Mouse (Mus musculus) hindbrain, embryonic 12.5 days (tissue): Measurements from ENCODE around the gene Ppdpf. TPM values are rescaled to one million over a fixed set of nuclear protein-coding genes. Genes with fewer than 3 reads are reported as not detected.
"Not testable (repeated sequence)": the region's sequence is repeated elsewhere in the genome, so short reads cannot be mapped to it uniquely, and the experiment has no call there.

ENCODE experiments used
- ATAC-seq: fragments of 200-750 bp; cut with Nextera tagmentation; 2 replicates; pipeline ENCODE4 v1.8.0; 2017; ENCODE audit warnings: moderate TSS enrichment; ENCODE audit not compliant: low FRiP score
- H3K27ac ChIP-seq: fragments of 300-500 bp; sonication (generic); 2 replicates; pipeline ENCODE4 v1.5.1; 2016; ENCODE audit warnings: mild to moderate bottlenecking
- H3K27me3 ChIP-seq: fragments of 300-500 bp; sonication (generic); 2 replicates; pipeline ENCODE4 v1.6.1; 2016; ENCODE audit warnings: mild to moderate bottlenecking
- H3K36me3 ChIP-seq: fragments of 300-500 bp; sonication (generic); 2 replicates; pipeline ENCODE4 v1.6.1; 2016; ENCODE audit warnings: mild to moderate bottlenecking
- H3K4me1 ChIP-seq: fragments of 300-500 bp; sonication (generic); 2 replicates; pipeline ENCODE4 v1.6.1; 2016
- H3K4me2 ChIP-seq: fragments of 300-500 bp; sonication (generic); replicated peaks from 2 replicates; pipeline ENCODE4 v1.6.1; 2016; ENCODE audit warnings: mild to moderate bottlenecking
- H3K4me3 ChIP-seq: fragments of 300-500 bp; sonication (generic); 2 replicates; pipeline ENCODE4 v1.5.1; 2016; ENCODE audit warnings: mild to moderate bottlenecking
- H3K9ac ChIP-seq: fragments of 300-500 bp; sonication (generic); 2 replicates; pipeline ENCODE4 v1.6.1; 2016; ENCODE audit warnings: mild to moderate bottlenecking, moderate library complexity
- H3K9me3 ChIP-seq: fragments of 300-500 bp; sonication (generic); replicated peaks from 2 replicates; pipeline ENCODE4 v1.6.1; 2016; ENCODE audit warnings: mild to moderate bottlenecking
- WGBS: fragments of 180-500 bp; shearing (Covaris S2); methylation state at CpG from one replicate; pipeline ENCODE4 v1.1.7; 2016; 5-methylcytosine and 5-hydroxymethylcytosine counted together
- polyA plus RNA-seq: library from polyadenylated mRNA; unstranded; fragments of >200 nt; fragmentation: Nextera tagmentation; extraction: Ambion mirVana; gene quantifications from 2 replicates; pipeline ENCODE4 v1.2.1, GENCODE M21; 2016

The Ppdpf gene
- polyA plus RNA-seq, 1 experiment from 2014 or later = 419 TPM

DNA sequence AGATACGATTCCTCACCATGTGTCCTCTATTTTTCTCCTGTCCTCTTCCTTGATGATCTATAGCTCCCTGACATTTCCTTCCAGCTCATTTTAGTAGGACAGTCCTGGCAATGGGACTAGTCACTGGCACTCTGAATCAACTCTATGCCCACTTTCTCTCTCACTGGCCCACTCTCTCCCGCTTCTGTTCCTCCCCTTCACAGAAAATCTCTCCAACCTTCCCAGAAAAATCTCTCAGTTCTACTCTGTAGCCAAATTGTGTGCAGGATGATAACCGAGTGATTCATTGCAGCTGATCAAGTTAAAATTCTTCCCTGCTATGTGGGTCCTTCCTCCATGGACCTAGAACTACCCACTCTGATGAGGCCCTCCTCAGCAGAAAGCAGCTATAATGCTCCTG lies 12.4 kb upstream of the Ppdpf start:
- Histone ChIP-seq H3K4me3 (no peak overlapping the region), H3K36me3 (no peaks in the 10 kb centered on the region), H3K4me1 (no peaks in the 10 kb centered on the region), H3K27ac (no peak overlapping the region), H3K4me2 (no peak overlapping the region), H3K27me3 (no peaks in the 10 kb centered on the region), H3K9me3 (no peaks in the 10 kb centered on the region), H3K9ac (no peak overlapping the region)
- WGBS = 91% methylated on average over 3 of the region's 3 CpGs
- ATAC-seq = no peak

DNA sequence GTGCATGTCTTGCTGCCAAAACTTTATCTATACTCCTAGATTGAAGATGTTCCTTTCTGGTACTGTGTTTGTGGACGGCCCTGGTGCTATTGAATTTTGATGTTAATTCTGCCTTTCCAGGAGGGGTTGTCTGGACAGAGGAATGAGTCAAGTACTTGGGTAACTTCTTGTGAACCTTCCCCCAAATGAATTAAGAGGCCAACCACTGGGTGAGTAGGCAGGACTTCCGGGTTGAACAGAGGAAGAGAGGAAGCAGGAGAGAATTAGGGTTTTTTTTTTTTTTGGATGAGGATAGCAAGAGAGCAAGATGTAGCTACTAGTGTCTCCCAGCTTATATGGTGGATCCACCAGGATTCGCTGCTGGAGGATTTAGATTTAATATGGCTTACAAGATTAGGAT lies 9.0 kb upstream of the Ppdpf start:
- WGBS = 83% methylated on average over 3 of the region's 3 CpGs
- Histone ChIP-seq H3K27ac (no peak overlapping the region), H3K27me3 (no peaks in the 10 kb centered on the region), H3K4me3 (no peak overlapping the region), H3K4me2 (no peak overlapping the region), H3K9ac (no peak overlapping the region), H3K9me3 (no peaks in the 10 kb centered on the region), H3K36me3 (no peaks in the 10 kb centered on the region), H3K4me1 (no peaks in the 10 kb centered on the region)
- no peak for ATAC-seq

DNA sequence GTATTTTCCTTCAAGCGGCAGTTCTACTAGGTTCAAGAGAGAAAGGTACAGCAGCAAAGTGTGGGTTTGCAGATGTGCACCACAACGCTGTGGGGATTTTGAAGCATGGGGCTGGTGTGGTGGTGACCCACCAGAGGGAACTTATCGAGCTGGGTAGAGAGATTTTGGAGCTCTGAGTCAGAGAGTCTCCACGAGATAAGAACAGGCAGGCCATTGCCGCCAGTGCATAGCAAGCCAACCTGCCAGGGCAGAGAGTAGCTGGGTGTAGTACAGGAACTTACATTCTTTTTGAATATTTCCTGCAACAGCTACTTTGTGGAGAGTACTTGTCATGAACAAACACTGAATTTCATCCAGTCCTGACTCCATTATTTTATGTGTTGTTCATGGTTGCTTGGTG lies 8.6 kb upstream of the Ppdpf start:
- Histone ChIP-seq H3K9ac (no peak overlapping the region), H3K27ac (no peak overlapping the region), H3K4me2 (no peak overlapping the region), H3K36me3 (no peaks in the 10 kb centered on the region), H3K9me3 (no peaks in the 10 kb centered on the region), H3K4me3 (no peak overlapping the region), H3K4me1 (no peaks in the 10 kb centered on the region), H3K27me3 (no peaks in the 10 kb centered on the region)
- ATAC-seq = no peak
- 84% methylated on average over 5 of the region's 5 CpGs for WGBS

DNA sequence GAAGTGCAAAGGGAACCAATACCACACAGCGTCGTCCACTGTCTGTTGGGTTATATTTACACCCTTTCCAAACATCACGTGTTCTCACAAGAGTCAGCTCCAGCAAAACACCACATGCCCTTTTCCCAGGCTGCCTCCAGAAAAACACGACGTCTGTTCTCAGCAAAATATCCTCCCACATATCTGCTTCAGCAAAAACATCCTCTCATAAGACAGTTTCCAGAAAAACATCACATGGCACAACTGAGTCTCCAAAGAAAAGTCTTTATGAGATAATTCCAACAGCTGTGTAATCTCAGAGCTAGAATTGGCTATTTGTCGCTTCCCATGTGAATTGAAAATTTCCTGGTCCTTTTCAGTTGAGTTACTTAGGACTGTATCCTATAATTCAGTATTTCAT lies 6.1 kb upstream of the Ppdpf start:
- Histone ChIP-seq H3K27me3 (no peaks in the 10 kb centered on the region), H3K9me3 (no peaks in the 10 kb centered on the region), H3K36me3 (no peaks in the 10 kb centered on the region), H3K27ac (no peak overlapping the region), H3K9ac (no peak overlapping the region), H3K4me1 (no peaks in the 10 kb centered on the region; the same call in 1 of the 2 replicates), H3K4me3 (no peak overlapping the region), H3K4me2 (no peak overlapping the region)
- no peak for ATAC-seq
- 87% methylated on average over 6 of the region's 6 CpGs for WGBS

DNA sequence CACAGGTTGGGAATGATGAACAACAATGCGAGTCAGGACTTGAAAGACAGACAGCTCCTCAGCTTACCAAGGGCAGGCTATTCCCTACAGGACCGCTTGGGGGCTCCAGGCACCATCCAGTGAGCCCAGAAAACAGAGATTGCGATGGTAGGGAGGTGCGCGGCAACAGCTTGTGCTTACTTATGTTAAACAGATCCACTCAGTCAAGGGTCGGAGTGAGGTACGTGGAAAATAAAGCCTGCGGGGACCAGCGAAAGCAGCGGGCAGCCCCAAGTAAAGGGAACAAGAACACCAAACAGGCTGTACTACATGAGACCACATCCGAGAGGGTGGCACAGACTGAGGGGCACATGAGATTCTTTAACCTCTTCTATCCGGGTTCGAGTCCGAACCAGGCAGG lies 412 bp upstream of the Ppdpf start:
- Histone ChIP-seq H3K4me1 (peaks cover 13% of the 10 kb centered on the region), H3K36me3 (peaks cover 11% of the 10 kb centered on the region), H3K9me3 (no peaks in the 10 kb centered on the region), H3K27ac (peak overlapping the region; percentile 97), H3K4me3 (peak overlapping the region; percentile 69), H3K9ac (peak overlapping the region; percentile 93), H3K27me3 (no peaks in the 10 kb centered on the region), H3K4me2 (peak overlapping the region; percentile 58)
- WGBS = under 1% methylated on average over 14 of the region's 14 CpGs
- peak; percentile 83 for ATAC-seq

DNA sequence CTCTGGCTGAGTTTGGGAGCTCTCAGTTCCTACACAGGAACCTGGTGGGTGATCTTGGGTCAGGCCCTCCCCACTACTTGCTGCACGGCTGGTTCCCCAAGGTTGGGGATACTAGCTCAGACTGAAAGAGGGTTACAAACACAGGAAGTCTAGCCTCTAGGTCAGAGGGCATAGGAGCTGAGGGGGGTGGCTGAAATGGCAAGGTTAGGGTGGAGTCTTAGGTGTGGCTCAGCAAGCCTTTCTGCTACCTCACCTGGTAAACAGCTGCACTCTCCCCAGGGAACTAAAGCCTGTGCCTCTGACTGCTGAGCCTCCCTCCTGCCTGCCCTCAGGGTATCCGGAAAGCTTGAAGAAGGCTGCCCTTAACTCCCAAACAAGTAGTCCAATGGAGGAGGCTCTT lies 1.6 kb downstream of the Ppdpf start:
- Histone ChIP-seq H3K9me3 (no peaks in the 10 kb centered on the region), H3K9ac (no peak overlapping the region; the same call in 1 of the 2 replicates), H3K4me2 (peak overlapping the region; percentile 58), H3K27me3 (no peaks in the 10 kb centered on the region), H3K36me3 (peaks cover 11% of the 10 kb centered on the region), H3K4me1 (peaks cover 13% of the 10 kb centered on the region), H3K4me3 (peak overlapping the region; percentile 69; the same call in 1 of the 2 replicates), H3K27ac (peak overlapping the region; percentile 36; the same call in 1 of the 2 replicates)
- 69% methylated on average over 2 of the region's 2 CpGs for WGBS
- no peak for ATAC-seq

DNA sequence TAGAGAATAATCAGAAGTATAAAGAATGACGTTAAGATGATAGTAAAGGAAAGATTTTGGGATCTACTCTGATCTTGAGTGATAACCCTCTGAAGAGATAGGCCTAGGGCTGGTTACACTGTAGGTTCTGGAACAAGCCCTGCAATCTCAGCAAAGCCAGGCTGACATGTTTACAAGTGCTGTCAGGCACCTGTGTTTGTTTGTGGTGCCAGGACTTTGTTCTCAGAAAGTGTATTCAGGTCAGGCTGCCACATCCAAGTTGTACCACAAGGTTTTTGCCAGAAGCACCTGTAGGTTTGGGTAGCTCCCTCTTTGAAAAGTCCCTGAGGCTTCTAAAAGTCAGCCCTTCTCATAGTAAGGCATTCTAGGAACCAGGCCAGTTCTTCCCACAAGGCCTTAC lies 2.3 kb downstream of the Ppdpf start:
- Histone ChIP-seq H3K4me2 (no peak overlapping the region), H3K9ac (no peak overlapping the region), H3K9me3 (no peaks in the 10 kb centered on the region), H3K4me1 (peaks cover 13% of the 10 kb centered on the region), H3K4me3 (no peak overlapping the region), H3K36me3 (peaks cover 11% of the 10 kb centered on the region), H3K27me3 (no peaks in the 10 kb centered on the region), H3K27ac (no peak overlapping the region)
- ATAC-seq = no peak
- 98% methylated on average over 1 of the region's 1 CpGs for WGBS

DNA sequence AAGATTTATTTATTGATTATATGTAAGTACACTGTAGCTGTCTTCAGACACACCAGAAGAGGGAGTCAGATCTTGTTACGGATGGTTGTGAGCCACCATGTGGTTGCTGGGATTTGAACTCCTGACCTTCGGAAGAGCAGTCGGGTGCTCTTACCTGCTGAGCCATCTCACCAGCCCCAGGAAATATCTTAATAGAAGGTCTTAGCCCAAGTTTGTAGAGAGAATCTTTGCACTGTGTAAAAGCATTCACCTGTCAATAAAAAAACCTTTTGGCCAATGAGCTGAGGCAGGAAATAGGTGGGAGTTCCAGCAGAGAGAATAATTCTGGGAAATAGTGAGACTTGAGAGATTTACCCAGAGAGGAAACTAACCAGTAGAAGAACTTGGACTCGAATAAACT lies 4.3 kb downstream of the Ppdpf start:
- not testable (repeated sequence) for ATAC-seq, H3K9me3 ChIP-seq, H3K4me2 ChIP-seq, H3K4me3 ChIP-seq, H3K27ac ChIP-seq, H3K27me3 ChIP-seq, H3K9ac ChIP-seq, H3K4me1 ChIP-seq
- H3K36me3 ChIP-seq = peaks cover 11% of the 10 kb centered on the region
- 82% methylated on average over 4 of the region's 4 CpGs for WGBS

DNA sequence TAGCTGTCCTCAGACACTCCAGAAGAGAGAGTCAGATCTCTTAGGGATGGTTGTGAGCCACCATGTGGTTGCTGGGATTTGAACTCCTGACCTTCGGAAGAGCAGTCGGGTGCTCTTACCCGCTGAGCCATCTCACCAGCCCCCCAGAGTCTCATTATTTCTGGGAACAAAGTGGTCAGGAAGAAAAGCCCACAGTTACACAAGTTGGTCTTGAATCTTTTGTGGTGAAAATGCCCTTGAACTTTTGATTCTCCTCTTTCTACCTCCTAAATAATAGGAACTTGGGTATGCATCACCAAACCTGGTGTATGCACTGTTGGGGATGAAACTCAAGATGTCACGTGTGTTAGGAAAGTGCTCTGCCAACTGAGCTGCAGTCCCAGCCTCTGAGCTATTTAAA lies 4.9 kb downstream of the Ppdpf start:
- no peak overlapping the region for H3K4me3 ChIP-seq
- ATAC-seq = no peak
- H3K9ac ChIP-seq = no peak overlapping the region
- no peak overlapping the region for H3K27ac ChIP-seq
- H3K27me3 ChIP-seq = no peaks in the 10 kb centered on the region
- WGBS = 48% methylated on average over 4 of the region's 4 CpGs
- H3K36me3 ChIP-seq = peaks cover 11% of the 10 kb centered on the region
- no peak overlapping the region for H3K4me2 ChIP-seq
- no peaks in the 10 kb centered on the region for H3K9me3 ChIP-seq
- H3K4me1 ChIP-seq = peaks cover 9% of the 10 kb centered on the region

DNA sequence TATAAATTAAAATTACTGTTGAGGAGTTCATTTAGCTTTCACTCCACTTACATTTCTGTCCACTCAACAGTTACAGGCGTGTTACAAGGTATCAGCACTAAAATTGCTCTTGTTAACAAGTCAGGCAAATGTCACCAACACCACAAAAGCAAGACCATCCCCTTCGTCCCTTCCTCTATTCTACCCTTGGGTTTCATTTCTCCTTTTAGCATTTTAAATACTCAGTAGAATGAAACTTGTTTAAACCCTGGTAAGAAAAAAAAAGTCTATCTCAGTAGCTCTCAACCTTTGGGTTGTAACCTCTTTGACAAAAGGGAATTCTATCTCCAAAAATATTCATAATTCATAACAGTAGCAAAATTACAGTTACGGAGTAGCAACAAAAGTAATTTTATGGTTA lies 6.0 kb downstream of the Ppdpf start:
- ATAC-seq = no peak
- Histone ChIP-seq H3K9ac (no peak overlapping the region), H3K27me3 (no peaks in the 10 kb centered on the region)

DNA sequence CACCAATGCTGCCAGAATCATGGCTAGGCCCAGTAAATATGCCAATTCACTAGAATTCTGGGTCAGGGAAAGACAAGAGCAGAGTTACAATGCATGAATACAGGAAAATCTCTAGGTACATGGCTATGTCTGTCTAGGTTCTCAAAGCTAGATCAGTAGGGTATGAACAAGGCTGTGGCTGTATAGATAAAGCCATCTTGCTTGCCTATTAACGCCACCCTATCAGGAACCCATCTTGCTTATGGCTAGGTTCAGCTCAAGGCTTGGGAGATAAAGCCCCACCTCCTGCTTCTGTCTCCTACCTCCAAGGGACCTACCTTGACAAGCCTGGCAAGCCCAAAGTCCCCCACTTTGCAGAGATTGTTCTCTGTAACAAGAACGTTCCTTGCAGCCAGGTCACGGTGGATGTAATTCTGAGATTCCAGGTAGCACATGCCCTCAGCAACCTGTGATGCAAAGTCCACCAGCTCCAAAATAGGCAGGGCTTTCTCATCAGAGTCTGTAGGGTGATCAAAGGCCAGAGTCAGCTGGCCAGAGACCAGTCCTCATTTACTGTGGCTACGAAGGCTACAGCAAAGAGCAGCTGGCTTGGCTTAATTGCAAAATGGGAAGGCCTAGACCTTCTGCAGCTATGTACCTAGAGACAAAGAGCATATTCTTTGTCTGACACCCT lies 9.7 kb downstream of the Ppdpf start:
- H3K4me1 ChIP-seq = no peaks in the 10 kb centered on the region
- no peaks in the 10 kb centered on the region for H3K36me3 ChIP-seq
- H3K9me3 ChIP-seq = no peaks in the 10 kb centered on the region
- no peak overlapping the region for H3K9ac ChIP-seq
- H3K27ac ChIP-seq = no peak overlapping the region
- WGBS = 89% methylated on average over 4 of the region's 4 CpGs
- H3K4me2 ChIP-seq = no peak overlapping the region
- peaks cover 2% of the 10 kb centered on the region; the same call in 1 of the 2 replicates for H3K27me3 ChIP-seq
- H3K4me3 ChIP-seq = no peak overlapping the region
- ATAC-seq = no peak

More for the DNA sequence above, 6.0 kb downstream of the Ppdpf start:
- peaks cover 11% of the 10 kb centered on the region for H3K36me3 ChIP-seq
- no peak overlapping the region for H3K4me3 ChIP-seq
- no peaks in the 10 kb centered on the region for H3K9me3 ChIP-seq
- no peak overlapping the region for H3K4me2 ChIP-seq
- 82% methylated on average over 3 of the region's 3 CpGs for WGBS
- H3K27ac ChIP-seq = no peak overlapping the region
- H3K4me1 ChIP-seq = peaks cover 9% of the 10 kb centered on the region

DNA sequence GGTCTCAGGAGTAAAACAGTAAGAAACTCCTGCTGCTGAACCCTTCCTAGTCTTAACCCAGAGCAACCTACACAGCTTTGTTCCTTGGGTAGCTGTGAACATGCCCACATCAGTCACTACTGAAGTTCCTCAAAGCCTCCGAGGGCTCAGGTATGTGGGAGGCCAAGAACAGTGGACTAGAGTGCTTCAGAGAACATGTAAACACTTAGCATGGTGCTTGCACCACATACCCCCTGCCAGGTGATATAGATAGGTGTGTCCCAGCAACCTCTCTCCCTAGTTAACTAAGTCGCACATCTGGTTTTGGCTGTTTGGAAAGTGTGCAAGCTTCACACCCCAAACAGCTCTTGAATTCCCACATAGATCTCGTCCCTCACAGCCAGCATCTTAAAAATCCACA lies 14.6 kb downstream of the Ppdpf start:
- Histone ChIP-seq H3K9ac (no peak overlapping the region), H3K36me3 (no peaks in the 10 kb centered on the region), H3K27me3 (peaks cover 2% of the 10 kb centered on the region), H3K27ac (no peak overlapping the region), H3K4me2 (no peak overlapping the region), H3K9me3 (no peaks in the 10 kb centered on the region), H3K4me3 (no peak overlapping the region), H3K4me1 (no peaks in the 10 kb centered on the region)
- no peak for ATAC-seq
- WGBS = 69% methylated on average over 3 of the region's 3 CpGs

DNA sequence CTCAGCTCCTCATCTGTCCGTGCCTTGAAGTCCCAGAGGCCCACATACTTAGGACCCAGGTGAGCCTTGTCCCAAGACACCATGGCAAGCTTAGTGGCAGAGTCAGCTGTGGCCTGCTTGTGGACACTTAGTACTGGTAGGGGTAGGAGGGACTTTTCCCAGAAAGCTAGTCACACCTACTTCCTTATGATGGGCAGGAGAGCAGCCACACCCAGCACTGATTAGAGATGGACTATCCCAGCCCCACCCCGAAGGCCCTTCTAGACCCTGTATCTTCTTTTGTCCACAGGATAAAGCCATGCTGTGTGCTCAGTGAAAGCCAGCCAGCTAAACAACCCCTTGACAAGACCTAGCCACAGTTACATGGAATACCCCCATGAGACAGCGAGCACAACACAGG lies 15.4 kb downstream of the Ppdpf start, which contains the start of gene Ptk6:
Gene Ptk6, minus strand, starts transcription at position 368 of the 400 bp plus-strand sequence.
- H3K9me3 ChIP-seq = no peaks in the 10 kb centered on the region
- H3K9ac ChIP-seq = no peak within 1 kb of the TSS
- no peaks in the 10 kb centered on the region for H3K36me3 ChIP-seq
- no peak within 1 kb of the TSS for H3K4me3 ChIP-seq
- WGBS = 85% methylated on average over 3 of the region's 3 CpGs
- no peak for ATAC-seq
- H3K4me2 ChIP-seq = no peak within 1 kb of the TSS
- no peaks in the 10 kb centered on the region for H3K4me1 ChIP-seq
- H3K27me3 ChIP-seq = peaks cover 2% of the 10 kb centered on the region
- no peak within 1 kb of the TSS for H3K27ac ChIP-seq
